Mouse (Mus musculus): ENCODE data around the gene Nipsnap2. TPM values are rescaled to one million over a fixed set of nuclear protein-coding genes. Genes with fewer than 3 reads are reported as not detected.
"Not testable (repeated sequence)": the region's sequence is repeated elsewhere in the genome, so short reads cannot be mapped to it uniquely, and the experiment has no call there.

Gene Nipsnap2
- total RNA-seq, 2 experiments from 2014 or later, result 81.2 to 81.8 TPM

DNA sequence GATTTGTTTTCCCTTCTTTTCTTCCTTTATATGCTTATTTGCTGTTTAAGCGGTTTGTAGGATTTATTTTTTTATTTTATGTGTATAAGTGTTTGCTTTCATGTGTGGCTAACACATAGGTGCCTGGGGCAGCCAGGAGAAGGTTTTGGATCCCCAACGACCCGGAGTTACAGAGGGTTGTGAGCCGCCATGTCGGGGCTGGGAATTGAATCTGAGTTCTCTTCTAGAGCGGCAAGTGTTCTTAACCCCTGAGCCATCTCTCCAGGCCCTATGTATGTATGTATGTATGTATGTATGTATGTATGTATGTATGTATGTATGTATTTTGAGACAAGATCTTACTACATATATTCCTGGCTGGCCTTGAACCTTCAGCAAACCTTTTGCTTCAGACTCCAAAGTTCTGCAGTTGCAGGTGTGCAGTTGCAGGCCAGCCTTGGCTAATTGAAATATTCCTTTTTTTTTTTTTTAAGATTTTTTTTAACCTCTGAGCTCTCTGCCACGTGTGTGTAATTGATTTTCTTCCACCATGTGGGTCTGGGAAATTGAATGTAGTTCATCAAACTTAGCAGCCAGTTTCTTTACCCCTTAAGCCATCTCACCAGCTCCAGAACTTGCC, 1.0 kb downstream of the Nipsnap2 start:
- DNase-seq (ENCODE audit: low spot score in 2 of 2), result no peak
- H3K27ac ChIP-seq, result peak overlapping the region; percentile 96
- peak overlapping the region; percentile 86 for H3K4me3 ChIP-seq
- TF ChIP-seq CTCF (conservative IDR thresholded peaks at IDR 0.05), result no peak

DNA sequence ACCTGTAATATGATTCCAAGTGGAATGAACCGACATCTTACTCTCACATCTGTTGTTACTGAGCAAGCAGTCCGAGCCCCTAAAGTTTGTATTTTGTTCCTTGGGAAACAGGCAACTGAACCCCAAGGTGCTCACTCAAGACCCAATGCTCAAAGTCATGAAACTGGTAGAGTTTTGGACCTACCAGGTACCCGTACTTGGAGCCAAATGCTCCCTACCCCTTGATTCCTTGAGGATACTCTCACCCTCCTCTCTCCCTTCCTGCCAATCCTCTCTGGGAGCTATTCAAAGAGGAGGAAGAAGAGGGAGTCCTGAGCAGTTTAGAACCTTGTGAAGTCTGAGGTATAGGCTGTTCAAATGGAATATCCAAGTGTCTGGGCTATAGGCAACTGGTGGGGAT, 1.9 kb downstream of the Nipsnap2 start:
- DNase-seq (ENCODE audit: low spot score in 2 of 2), result no peak
- Histone ChIP-seq H3K4me3 (no peak overlapping the region), H3K27ac (no peak overlapping the region)
- no peak for TF ChIP-seq CTCF (conservative IDR thresholded peaks at IDR 0.05)

DNA sequence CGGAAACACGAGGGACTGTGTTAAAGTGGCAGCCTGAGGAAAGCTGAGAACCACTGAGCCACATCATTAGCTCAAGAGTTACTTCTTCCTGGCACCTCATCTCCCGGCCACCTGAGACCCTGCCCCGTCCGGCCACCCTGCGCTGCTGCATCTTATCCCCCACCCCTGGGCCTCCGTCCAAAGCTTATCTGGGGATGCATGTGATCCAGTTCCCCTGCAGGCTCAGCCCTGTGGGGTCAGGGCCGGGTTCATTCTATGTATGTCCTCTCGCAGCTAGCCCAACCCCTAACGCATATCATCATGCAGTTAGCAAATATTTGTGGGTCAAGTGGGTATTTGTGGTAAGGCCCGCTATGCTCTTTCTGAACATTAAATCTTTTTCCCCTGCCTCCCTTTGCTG, 4.4 kb downstream of the Nipsnap2 start:
- H3K27ac ChIP-seq, result peak overlapping the region; percentile 73
- no peak overlapping the region for H3K4me3 ChIP-seq
- no peak for DNase-seq (ENCODE audit: low spot score in 2 of 2)
- TF ChIP-seq CTCF (conservative IDR thresholded peaks at IDR 0.05), result no peak

DNA sequence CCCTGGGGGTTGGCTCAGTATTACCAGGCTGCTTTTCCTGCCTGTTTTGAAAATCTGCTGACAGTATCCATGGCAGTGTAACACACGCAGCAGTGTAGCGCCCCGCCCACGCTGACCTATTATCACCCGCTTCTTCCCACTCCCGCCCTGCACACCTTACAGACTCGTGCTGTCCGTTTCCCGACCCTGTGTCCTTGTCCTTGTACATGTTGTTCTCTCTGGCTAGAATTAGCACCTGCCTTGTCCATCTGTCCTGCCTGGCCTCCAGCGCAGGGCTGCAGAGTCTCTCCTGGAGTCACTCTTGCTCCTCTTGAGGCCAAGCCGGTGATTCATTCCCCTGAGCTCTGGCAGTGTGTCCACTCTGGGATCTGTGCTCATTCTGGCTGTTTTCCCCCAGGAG, 5.5 kb downstream of the Nipsnap2 start:
- Histone ChIP-seq H3K27ac (peak overlapping the region; percentile 73), H3K4me3 (no peak overlapping the region)
- TF ChIP-seq CTCF (conservative IDR thresholded peaks at IDR 0.05), result no peak
- no peak for DNase-seq (ENCODE audit: low spot score in 2 of 2)

DNA sequence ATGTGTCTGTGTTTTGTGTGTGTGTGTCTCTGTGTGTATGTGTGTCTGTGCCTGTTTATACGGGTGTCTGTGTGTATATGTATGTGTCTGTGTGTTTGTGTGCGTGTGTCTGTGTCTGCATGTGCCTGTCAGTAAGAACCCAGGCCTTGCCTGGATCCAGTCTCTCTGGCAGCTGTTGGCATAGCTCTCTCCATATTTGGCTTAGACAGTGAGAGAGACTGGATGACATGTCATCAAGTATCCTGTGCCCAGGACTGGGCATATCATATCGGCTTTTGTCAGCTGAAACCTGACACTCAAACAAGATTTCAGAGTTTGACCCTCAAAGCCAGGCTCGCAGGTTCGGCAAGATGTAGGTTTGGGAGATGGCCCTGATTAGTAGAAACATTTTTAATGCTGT, 6.2 kb downstream of the Nipsnap2 start:
- no peak for TF ChIP-seq CTCF (conservative IDR thresholded peaks at IDR 0.05)
- no peak for DNase-seq (ENCODE audit: low spot score in 2 of 2)
- Histone ChIP-seq H3K27ac (no peak overlapping the region; the same call in 1 of the 2 replicates), H3K4me3 (no peak overlapping the region)

DNA sequence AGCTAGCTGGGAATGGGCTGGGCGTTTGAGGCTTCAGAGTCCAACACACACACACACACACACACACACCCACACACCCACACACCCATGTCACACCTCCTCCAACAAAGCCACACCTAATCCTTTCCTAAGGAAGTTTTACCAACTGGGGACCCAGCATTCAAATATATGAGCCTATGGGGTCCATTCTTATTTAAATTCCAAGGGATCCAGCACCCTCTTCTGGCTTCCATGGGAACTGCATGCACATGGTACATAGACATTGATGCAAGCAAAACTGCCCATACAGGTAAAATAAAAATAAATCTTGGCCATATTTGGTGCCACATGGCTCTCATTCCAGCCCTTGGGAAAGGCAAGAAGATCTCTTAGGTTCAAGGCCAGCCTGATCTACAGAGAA, 16.1 kb downstream of the Nipsnap2 start:
- peak; percentile 75 for TF ChIP-seq CTCF (conservative IDR thresholded peaks at IDR 0.05)
- no peak for DNase-seq (ENCODE audit: low spot score in 2 of 2)
- H3K27ac ChIP-seq, result no peak overlapping the region
- H3K4me3 ChIP-seq, result no peak overlapping the region

DNA sequence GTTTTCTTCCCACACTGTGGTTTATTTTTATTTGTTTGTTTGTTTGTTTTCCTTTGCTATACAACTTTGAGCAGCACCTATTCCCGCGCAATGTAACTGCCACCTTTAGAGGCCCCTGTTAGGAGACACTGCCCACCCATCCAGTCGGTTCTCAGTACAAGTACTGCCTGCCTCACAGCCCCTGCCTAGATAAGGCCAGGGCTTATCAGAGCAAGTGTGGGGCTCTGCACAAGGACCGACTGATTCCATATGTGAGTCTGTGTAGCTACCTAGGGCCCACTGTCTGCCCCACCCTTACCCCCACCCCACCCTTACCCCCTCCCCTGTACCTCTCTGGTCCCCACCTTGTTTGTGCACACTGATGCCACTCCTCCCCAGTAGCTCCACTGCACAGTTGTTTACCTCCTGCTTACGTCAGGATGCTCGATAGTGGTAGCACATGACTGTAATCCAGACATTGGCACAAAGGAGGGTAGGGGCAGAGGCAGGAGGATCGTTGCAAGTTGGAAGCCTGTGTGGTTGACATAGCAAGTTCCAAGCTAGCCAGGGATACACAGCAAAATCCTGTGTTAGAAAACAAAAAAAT, 18.1 kb downstream of the Nipsnap2 start:
- TF ChIP-seq CTCF (conservative IDR thresholded peaks at IDR 0.05), result no peak
- no peak overlapping the region for H3K4me3 ChIP-seq
- H3K27ac ChIP-seq, result no peak overlapping the region
- DNase-seq (ENCODE audit: low spot score in 2 of 2), result no peak

DNA sequence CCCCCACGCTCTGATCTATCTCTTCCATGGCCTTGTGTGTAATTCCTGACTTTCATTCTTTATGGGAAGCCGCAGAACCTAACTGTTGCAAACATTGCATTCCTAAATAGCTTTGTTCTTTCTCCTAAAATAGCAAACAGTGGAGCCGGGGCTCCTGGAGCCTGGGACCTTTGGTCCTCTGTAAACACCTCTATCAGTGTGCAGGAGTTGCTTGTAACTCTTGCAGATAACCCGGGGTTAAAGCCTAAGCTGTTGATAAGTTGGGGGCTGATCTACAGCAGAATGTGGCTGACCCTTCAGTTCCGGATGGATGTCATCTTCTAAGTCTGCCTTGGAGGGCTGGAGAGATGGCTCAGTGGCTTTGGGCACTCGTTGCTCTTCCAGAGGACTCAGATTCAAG, 19.2 kb downstream of the Nipsnap2 start:
- DNase-seq (ENCODE audit: low spot score in 2 of 2), result no peak
- Histone ChIP-seq H3K4me3 (no peak overlapping the region), H3K27ac (no peak overlapping the region)
- no peak for TF ChIP-seq CTCF (conservative IDR thresholded peaks at IDR 0.05)

DNA sequence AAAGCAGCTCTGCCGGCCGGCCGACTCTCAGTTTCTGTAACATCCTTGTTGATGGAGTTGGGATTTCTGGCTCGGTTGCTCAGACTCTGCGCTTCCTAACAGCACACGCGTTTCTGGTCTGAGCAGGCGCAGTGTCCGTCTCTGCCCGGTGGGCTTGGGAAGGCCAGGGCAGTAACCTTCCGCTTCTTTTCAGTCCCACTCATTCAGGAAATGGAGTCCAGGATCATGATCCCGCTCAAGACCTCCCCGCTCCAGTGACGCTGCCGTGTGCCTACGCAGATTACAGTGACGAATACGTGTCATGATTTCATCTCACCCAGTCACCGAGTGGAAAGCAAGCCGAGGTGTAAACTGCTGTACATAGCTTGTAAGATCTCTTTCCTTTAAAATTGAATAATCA, 32.0 kb downstream of the Nipsnap2 start:
- DNase-seq (ENCODE audit: low spot score in 2 of 2), result no peak
- TF ChIP-seq CTCF (conservative IDR thresholded peaks at IDR 0.05), result no peak
- Histone ChIP-seq H3K27ac (no peak overlapping the region), H3K4me3 (no peak overlapping the region)

DNA sequence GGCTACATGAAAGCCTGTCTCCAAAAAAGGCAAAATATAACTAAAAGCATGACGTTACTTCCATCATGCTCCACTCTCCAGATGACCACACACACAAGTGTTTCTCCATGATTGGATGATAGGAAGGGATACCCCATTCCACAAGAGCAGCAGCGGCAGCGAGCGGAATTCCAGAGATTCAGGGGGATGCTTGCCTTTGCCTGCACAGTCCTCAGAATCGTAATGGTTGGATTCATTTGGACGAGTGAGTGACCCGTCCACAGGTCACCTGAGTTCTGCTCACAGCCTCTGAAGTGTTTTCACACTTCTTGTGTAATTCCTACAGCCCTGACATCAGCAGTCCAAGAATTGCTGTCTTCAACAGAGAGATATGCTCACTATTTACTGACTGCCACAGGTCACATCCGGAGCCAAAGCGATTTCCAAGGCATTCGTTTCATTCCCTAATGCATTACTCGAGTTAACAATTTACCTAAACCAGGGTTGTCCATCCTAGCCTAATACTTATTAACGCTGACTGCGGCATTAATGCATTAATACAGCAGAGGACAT, 35.1 kb downstream of the Nipsnap2 start:
- no peak for TF ChIP-seq CTCF (conservative IDR thresholded peaks at IDR 0.05)
- no peak for DNase-seq (ENCODE audit: low spot score in 2 of 2)
- Histone ChIP-seq H3K4me3 (no peak overlapping the region), H3K27ac (no peak overlapping the region)

DNA sequence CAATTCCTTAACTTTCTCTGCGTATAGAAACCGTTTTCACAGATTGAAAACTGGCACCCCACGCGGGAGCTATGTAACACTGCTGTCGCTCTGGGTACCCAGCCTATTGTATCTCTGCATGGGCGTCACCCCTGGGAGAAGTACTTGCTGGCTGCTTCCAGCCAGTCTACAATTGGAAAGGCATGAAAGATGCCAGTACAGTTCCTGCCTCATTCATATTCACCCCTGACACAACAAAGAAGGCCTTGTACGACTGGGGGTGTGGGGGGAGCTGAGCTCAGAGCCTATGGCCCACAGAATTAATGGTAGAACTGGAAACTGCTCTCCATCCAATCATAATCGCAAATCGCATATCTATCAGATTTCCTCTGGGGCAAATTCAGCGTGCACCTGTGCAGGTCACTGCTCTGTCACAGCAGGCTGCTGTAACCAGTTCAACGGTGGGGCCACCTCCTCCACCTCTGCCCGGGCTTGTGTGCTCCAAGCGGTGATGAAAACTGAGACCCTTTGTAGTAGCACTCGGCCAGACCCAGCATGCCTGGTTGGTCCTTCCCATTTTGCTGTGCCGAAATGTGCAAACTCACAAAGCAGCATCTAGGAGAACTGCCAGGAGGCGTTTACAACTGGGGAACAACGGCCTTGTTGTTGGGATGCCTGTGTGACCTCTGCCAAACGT, 37.1 kb downstream of the Nipsnap2 start:
- no peak for TF ChIP-seq CTCF (conservative IDR thresholded peaks at IDR 0.05)
- peak; percentile 59 to 65 for DNase-seq (ENCODE audit: low spot score in 2 of 2)
- H3K27ac ChIP-seq, result peak overlapping the region; percentile 93
- no peak overlapping the region for H3K4me3 ChIP-seq

DNA sequence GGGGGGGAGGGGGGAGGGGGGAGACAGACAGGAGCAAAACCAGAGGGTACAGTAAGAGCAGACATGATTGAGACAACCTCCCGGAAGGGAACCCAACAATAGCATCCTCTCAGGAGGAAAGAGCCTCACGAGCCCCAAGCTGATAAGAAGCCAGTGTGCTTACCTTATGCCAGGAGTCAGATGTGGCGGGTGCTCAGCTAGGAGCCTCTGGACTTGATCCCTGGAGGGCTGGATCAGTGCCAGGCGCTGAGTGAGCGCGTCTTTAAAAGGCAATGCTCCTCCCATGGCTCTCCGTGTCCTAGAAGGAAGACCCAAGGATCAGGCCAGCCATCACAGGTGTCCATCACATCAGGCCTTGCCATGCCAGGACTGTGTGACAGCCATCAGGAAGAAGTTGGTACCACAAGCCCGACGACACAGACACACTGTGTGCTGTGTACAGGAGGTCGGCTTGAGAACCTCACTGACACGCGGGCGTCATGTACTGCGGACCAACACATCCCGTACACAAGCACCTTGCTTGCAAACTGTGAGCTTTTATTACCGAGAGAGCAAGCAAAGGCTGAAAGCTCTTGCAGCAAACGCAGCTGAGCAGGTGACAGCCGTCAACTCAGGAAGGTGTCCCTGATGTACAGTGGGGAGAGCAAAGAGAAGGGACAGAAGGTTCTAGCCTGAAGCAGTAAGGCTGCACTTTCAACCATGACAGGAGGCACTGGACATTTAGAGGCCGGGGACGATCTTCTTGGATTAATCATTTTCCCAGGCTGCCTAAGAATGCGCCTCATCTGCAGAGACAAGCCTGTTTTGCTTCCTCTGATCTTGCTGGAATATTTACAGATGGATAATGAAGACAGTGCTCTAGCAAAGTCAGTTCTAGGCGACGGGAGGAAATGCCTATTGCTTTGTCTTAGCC, 45.8 kb downstream of the Nipsnap2 start:
- H3K27ac ChIP-seq, result no peak overlapping the region
- no peak overlapping the region for H3K4me3 ChIP-seq
- TF ChIP-seq CTCF (conservative IDR thresholded peaks at IDR 0.05), result no peak
- no peak for DNase-seq (ENCODE audit: low spot score in 2 of 2)

DNA sequence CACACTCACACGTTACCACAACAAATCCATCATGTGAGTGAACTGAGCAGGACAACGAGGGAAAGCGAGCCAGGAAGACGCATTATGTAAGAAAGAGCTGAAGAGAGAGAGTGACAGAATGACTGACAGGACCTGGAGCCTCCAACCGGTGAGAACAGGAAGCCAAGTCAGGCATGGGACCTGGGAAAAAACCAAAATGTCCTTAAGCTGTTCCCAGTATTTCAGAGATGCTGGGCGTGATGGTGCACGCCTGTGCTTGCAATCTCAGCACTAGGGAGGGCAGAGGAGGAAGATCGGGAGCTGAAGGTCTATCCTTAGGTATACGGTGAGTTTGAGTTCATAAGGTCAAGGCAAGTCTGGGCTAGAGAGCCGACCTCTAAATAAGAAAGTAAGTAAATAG, 47.6 kb downstream of the Nipsnap2 start:
- DNase-seq (ENCODE audit: low spot score in 2 of 2), result no peak
- Histone ChIP-seq H3K4me3 (no peak overlapping the region), H3K27ac (no peak overlapping the region)
- TF ChIP-seq CTCF (conservative IDR thresholded peaks at IDR 0.05), result no peak

DNA sequence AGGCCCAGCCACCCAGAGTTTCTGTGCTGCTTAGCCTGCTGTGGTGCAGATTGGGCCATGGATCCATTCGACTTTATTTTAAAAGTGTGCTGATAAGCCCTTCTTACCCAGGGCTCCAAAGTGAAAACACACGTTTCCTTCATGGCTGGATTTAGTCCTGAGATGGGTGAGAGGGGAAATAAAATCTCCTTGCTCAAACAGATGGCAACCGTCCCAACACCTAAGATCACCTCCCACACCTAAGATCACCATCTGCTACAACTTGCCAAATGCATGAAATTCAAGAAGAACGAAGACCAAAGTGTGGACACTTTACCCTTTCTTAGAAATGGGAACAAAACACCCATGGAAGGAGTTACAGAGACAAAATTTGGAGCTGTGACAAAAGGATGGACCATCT, 48.5 kb downstream of the Nipsnap2 start:
- not testable (repeated sequence) for H3K4me3 ChIP-seq; DNase-seq (ENCODE audit: low spot score in 2 of 2); H3K27ac ChIP-seq

All from layer of hippocampus, adult 2 months (tissue).